Mouse (Mus musculus) cerebellum, postnatal 25 days (tissue): ENCODE data around the gene Gm42791.
A peak's percentile ranks its signal among the peaks of the same experiment; 100 is the strongest.

ENCODE experiments used
- DNase-seq, 2 experiments: peaks; one replicate each; pipeline ENCODE4 v3.0.0; 2021; ENCODE audit warnings: mixed read lengths in 2 of 2

Gene Gm42791

DNA sequence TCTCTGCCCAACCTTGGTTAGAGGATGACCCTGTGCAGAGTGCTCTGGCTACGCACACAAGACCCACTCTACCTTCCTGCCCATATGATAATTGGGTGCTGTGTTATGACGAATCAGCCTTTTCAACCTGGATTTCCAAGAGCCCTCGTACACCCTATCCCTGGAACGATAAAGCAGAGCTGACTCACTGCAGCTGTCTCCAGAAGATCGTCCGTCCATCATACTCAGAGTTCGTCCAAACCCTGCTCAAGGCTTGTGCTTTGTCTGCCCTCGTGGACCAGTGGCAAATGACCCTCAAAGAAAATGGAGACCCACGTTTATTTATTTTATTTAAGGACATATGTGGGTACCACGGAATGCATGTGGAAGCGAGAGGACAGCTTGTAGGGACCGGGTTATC, 19.9 kb downstream of the Gm42791 start:
- DNase-seq, result no peak

DNA sequence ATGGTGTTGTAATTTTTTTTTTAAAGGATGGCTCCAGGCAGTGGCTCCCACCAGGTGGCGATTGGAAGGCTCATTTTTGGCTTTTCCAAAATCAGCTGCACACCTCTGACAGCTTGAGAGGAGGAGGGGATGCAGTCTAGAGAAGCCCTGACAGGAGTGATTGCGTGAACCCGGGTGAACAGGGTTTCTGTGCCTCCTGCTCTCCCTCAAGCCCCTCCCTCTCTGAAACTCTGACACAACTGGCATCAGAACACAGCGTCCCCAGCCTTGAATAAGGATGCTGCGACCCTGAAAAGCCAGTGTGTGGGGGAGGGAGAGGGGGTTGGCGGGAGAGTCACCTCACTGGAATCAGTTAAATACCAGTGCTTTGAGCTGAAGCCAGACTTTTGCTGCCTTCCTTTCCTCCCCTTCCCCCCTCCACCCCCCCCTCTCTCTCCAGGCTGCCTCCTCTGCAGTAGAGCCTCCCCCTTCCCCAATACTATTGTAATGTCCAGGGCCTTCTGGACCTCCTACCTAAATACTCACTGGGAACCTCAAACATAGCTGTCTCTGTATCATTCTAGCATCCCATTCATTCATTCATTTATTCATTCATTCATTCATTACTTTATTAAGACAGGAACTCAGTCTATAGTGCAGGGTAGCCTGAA, 21.8 kb downstream of the Gm42791 start:
- DNase-seq, result no peak

DNA sequence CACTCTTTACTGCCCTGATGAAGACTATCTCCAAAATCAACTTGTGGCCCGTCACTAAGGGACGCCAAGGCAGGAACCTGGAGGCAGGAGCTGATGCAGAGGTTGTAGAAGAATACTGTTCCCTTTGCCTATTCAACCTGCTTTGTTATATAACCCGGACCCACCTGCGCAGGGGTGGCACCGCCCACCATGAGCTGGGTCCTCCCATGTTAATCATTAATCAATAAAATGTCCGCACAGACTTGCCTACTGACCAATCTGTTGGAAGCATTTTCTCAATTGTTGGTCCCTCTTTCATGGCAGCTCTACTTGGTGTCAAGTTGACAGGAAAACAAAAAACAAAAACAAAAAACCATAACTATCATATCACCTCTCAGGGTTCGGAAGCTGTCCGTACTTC, 22.8 kb downstream of the Gm42791 start:
- DNase-seq, result no peak

DNA sequence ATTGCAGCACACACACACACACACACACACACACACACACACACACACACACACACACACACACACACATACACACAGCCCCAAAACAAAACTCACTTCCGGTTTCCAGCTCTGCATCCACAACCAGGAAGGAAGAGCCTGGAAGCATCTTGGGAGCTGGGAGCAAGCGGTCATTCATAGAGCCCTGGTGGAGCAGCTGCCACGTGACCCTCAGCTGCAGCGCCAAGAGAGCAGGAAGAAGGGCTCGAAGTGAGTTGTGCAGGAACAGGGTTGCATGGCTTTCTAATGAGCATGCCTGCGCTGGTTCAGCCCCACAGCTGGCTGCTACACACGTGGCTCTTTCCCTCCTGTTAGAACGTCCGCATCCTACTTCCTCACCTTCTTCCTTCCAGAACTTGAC, 25.3 kb downstream of the Gm42791 start:
- no peak for DNase-seq

DNA sequence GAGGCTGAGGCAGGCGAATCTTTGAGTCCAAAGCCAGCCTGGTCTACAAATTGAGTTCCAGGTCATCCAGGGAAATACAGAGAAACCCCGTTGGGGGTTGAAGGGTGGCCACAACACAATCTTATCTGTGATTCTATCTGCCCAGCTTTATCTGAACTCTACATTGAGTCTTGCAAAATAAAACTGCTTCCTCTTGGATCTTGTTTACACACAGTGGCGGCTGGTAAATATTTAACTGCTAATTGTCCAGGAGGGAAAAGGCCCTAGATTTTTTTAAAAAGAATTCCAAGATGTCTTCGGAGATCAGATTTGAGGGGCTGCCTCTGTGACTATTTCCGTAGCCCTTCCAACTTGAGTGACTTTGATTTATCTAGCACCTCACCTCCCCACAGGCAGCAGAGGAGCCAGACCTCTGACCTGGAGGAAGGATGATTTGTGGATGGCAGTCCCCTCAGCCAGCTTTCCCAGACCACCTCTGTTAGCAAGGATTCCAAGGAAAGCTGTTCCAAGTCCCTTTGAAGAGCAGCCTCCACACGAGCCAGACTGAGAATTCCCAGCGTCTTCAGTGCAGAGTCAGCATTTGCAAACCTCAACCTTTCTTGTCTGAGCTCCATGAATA, 25.9 kb downstream of the Gm42791 start:
- DNase-seq, result no peak

DNA sequence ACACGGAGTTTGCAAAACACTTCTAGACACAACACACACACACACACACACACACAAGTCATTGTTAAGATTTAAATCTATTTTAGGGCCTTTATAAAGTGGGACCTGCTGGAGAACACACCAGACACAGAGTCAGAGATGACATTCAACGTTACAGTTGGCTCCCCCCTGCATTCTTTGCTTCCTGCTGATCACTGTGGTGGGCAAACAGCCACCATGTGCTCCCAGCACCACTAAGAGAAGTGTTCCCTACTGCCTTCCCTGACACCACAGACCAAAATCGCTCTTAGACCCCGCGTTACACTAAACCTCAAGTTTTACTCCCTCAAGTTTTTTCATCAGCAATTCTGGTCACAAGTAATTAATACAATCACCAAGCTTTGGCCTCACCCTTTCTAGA, 26.8 kb downstream of the Gm42791 start:
- no peak for DNase-seq

DNA sequence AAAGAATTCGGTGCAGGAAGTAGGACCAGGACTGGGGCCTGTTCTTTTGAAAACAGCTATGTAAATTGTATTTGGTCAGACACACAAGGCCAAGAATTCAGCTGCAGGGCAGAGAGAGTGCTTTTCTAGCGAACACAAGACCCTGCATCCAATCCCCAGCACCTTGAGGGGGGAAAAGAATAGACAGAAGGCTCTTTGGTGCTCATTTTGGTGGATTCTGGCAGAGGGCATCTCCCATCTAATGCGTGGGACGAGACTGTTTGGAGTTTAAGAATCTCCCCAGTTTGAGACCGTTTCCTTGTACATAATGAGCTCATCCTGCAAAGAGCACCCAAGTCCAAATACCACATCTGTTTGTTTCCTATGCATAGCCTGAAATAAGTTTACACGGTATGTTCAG, 28.6 kb downstream of the Gm42791 start:
- DNase-seq, result no peak

DNA sequence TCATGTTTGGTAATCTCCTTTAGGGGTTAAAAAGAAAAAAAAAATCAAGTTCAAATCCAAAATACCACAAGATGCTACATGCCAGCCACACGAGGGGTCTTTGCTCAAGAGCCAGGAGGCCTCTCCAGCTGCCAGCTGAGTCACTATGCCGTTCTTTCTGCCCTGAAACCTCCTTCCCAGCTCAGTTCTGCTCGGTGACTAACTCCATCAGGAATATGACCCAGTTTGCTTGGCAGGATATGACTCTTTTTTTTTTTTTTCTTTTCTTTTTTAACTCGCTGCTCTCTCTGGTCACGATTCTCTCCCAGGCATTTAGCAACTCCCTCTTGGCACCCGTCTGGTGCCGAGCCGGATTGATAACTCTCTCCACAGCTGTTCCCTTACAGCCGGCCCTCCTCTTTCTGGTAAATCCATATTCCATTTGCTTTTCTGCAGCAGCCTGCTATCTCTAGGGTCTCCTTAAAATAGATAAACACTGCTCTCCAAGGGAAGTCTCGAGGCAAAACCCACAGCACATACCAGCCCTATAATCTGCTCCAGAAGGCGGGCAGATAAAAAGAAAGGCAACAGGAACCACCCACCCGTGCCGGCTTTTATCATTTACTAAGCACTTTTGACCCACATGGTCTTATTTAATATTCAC, 29.1 kb downstream of the Gm42791 start:
- peak; percentile 36 to 44 for DNase-seq

DNA sequence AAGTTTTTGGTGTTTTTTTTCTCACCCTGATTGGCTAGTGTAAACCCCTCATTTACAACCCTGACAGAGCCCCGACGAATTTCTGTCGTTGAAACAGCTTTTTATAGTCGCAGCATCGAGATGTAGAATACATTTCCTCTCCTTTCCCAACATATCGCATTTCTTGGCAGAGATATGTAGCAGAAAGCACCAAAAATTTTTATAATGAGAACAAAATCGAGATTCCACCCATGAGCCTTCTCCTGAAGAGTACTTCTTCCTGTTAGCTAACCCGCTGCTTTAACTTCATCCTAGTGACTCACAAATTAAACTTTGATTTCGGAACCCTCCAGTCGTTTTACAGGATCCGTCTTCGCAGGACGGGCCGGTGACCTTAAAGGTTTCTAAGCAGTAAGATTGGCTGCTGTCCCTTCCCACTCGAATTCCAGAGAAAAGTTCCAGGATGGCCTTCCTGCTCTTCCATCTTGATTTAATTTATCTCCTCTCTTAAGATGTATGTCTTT, 29.8 kb downstream of the Gm42791 start:
- DNase-seq, result no peak

DNA sequence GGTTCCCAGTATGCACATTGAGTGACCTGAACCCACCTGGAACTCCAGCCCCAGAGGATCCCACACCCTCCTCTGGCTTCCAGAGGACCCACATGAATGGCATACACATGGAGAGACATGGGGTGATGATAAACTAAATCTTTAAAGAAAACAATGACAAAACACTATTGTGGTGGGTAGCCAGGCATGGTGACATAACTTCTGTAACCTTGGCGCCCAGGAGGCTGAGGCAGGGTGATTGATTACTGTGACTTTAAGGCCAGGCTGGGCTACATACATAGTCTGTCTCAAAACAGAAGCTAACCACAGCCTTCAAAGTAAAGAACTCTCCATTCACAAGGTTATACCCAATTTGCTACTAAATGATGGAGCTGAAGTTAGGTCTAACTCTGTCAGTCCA, 30.7 kb downstream of the Gm42791 start:
- DNase-seq, result no peak

DNA sequence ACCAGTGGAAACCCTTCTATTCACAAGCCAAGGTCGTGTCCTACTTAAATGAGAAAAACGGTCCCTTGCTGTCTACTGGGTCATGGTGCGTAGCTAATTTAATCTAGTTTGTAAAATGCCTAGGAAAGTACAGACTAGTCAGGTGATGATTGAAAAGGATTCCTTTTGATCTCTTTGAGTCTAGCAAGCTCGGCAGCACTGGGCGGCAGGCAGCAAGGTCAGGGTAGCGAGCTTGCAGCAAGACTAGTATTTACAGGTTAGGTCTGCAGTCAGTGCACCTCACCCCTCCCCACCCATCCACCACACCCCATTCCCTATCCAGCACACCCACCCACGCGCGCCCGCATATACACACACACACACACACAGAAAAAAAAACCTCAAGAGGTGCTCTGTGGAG, 34.7 kb downstream of the Gm42791 start:
- no peak for DNase-seq

DNA sequence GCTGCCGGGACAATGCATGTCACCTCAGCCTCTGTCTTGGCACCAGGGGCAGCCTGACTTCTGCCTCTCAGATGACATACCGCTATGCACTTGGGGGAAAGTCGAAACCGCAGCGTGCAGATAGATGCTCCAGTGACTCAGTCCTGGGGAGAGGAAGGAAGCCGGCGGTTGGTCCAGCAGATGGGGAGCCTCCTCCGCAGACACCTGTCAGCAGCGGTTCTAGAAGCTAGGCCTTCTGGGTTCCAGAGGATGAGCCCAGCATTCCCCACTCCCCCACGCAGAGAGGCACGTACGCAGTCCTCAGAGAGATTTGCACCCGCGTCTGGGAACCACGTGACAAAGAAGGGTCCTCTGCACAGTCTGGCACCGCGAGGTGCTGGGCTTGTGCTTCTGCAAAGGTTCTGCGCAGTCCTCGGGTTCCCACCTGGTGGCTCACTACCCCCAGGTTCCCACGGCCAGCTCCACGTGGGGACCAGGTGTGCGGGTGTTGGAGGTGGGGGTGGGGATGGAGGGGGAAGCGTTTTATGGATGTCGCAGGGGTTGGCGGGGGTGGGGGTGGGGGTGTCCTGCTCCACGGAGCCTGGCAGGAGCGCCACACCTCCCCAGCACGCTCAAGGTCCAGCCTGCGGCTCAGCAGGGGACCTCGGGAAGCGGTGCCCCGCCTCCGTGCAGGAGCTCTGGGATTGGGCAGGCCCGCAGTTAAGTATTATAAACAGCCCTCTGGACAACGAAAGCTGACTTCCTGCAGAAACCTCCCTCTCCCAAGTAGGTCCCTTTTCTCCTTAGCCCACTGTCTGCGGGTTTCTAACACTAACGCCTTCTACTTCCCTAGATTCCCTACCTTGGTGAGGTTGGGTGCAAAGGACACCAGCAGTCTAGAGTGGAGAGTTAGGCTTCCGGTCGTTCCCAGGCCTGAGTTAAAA, 35.6 kb downstream of the Gm42791 start:
- peak; percentile 65 to 79 for DNase-seq

DNA sequence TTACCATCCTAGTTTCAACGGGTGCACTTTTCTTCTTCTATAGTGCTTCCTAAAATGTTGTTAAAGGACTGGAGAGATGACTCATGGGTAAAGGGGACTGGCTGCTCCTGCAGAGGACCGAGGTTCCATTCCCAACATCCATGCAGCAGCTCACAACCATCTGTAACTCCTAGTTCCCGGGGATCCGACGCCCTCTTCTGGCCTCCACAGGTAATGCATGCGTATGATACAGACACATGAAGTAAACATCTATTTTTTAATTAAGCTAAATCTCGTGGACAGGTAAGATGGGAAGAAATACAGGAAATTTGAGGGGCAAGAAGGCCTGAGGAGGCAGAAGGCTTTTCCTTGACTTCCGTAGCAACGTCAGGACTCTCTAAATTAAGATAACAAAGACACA, 36.6 kb downstream of the Gm42791 start:
- peak; percentile 31 to 52 for DNase-seq

DNA sequence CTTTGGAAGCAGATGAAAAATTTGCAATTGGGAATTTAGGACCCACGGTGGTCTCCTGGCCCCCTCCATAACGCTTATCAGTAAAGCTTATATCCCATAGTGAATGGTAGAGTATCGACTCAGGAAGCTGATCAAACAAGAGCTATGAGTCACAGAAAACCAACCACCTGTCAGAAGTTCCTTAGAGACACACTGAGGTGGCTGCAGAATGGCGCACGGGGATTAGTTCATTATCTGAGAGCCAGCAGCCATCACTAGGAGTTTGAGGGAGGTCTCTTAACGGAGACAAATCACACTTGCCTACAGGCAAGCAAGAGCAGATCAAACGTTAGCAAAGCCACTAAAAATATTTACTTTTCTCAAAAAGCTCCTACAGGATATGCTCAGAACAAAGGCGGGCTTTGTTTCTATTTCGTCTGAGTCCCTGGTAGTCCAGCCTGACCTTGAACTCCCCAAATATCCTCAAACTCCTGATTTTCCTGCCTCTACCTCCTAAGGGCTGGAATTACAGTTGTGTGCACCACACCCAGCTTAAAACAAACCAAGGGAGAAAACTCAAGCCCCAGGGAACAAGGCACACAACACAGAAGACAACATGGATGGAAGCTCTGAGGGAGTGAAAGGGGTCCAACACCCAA, 37.9 kb downstream of the Gm42791 start:
- no peak for DNase-seq

DNA sequence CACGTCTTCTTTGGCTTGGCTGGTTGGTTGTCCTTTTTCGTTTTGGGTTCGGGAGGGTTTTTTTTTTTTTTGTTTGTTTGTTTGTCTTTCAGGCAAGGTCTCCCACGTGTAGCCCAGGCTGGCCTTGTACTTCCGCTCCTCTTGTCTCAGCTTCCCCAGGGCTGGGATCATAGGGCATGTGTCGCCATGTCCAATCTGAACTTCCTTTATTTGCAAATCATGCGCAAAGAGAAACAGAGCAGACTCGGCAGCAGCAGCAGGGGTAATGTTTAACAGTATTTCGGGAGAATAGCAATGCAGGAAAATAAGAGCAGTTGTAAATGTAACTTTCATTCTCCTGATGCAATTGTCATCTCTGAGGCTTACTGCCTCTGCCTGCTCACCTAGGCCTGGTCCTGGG, 38.9 kb downstream of the Gm42791 start:
- DNase-seq, result no peak

DNA sequence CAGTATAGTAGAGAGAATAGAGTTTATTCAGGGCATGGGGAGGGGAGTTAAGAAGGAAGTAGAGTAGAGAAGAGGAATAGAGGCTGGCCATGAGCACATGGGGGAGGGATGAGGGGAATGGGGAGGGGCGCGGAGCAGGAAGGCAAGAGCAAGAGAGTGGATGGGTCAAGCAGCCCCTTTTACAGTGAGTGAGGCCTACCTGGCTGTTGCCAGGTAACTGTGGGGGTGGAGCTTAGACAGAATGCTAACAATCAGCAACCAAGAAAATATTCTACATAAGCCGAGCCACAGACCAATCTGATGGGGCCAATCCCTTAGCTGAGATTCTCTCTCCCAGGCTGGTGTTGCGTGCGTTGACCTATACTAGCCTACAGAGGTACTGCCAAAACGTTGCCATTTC, 39.4 kb downstream of the Gm42791 start:
- DNase-seq, result no peak

DNA sequence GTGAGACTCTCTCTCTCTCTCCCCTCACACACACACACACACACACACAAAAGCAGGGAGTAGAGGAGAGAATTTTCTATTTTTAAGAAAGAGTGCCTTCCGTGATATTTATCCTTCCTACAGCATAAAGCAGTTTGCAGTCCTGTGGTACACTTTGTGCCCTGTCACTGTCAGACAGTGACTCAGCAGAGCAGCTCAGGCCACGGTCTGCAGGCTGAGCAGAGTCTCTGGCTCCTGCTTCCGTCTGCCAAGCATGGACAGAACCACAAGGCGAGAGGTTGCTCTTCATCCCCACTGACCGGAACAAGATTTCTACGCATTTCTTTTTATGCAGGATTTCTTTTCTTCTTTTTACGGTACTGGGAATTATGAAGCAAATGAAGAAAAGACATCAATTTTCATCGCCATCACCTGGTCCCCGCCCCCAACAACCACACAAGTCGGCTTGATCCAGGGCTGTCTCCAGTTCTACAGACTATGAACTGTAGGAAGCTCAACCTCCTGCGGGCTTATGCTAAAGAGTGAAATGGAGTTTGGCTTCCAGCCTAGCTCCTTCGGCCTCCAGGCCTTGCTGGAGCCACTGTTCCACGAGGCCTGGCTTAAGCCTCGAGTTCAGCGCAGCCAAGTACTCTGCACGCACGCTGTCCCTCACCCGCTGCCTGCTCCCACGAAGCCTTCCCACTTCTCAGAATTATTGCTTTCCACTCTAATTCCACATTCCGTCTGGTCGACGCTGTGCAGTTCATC, 40.5 kb downstream of the Gm42791 start:
- DNase-seq, result peak; percentile 17 to 43

DNA sequence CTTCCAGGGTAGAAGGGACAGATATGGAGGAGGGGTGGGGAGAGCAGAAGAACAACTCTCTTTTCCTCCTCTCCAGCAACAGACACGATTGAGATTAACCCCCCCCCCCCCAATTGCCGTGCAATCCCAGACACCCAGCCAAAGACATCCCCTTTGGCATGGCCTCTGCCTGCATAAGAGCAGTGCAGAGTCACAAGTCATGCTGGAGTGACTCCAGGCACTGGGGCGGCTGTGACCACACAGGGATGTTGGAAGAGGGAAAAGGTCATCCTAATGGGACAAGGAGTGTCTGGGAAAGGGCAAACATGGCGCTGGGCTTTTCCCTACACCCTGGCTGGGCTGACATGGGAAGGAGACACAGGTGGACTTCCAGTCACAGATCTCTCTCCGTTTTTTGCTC, 41.8 kb downstream of the Gm42791 start:
- DNase-seq, result no peak

DNA sequence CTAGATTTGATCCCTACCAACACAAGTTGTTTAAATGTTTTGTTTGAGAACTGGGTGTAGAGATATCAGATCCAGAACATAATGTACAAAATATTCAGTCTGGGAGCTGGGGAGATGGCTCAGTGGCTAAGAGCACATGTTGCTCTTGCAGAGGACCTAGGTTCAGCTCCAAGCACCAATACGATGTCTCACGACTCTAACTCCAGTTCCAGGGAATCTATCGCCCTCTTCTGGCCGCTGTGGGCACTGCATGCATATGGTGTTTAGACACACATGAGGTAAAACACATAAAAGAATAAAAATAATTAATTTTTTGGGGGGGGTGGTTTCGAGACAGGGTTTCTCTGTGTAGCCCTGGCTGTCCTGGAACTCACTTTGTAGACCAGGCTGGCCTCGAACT, 42.5 kb downstream of the Gm42791 start:
- DNase-seq, result peak; percentile 38 to 60

DNA sequence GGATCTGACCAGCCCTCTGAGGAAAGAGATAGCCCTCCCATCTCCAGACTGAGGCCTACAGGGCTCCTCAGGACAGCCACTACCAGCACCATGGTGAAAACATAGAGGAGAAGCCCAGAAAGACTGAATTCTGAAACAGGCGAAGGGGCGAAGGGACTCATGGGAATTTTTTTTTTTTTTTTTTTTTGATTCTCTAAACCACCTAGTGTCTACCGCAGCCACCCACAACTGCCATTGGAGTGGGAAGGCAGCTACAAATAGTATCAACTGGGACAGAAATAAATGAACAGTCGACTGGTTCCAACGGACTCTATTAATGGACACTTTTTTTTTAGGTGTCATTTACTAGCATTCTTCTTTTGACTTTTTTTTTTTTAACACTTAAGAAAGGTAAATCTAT, 43.6 kb downstream of the Gm42791 start:
- no peak for DNase-seq

DNA sequence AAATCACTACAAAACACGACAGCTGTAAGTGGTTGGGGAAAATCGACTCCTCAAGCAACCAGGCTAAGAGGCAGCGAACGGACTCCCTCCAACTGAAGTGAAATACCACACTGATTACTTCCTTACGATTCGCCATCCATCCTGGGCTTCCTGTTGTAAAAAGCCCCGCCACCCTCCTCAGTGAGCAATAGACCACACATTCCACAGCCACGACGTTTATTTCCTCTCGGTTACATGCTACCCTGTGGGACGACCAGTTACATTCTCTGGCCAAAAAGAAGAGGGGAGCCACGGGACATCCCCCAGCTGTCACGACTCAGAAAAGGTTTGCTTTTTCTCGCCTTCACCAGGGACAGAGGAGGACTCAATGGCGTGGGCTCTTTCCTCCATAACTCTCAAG, 44.9 kb downstream of the Gm42791 start:
- no peak for DNase-seq

DNA sequence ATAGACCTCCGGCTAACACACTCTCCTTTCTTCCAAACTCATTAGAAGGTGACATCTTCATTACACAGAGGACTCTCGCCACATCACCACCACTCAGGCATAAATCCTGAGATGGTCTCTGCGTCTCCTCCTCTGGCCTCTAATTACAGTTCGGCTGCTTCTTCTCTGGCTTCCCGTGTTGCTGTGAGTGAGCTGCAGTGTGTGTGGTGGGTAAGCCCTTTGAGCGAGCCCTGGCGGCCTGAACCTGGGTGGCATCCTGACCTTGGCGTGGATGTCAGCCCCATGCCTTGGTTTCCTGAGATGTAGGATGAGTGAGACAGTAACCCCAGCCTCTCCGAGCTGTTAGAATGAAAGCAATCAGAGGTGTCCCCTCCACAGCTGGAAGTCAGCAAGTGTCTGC, 46.4 kb downstream of the Gm42791 start:
- DNase-seq, result no peak
